Mouse (Mus musculus): Measurements from ENCODE around the gene Snx32.

- TF ChIP-seq POLR2A (IDR thresholded peaks at IDR 0.05; ENCODE audit: extremely low read depth, insufficient read depth, low read length) (no peak), CTCF (IDR thresholded peaks at IDR 0.05; ENCODE audit: extremely low read depth, insufficient read depth, low read length) (no peak)
These were observed 48.9 kb downstream of the Snx32 start for GRCm38 (mm10) chr19:5461411-5461810.

Data from cortical plate, adult 2 months (tissue).